Mouse (Mus musculus): ENCODE results near the gene Rnf26. TPM values are rescaled to one million over a fixed set of nuclear protein-coding genes. Genes with fewer than 3 reads are reported as not detected.
A peak's percentile ranks its signal among the peaks of the same experiment; 100 is the strongest.
"Not testable (repeated sequence)": the region's sequence is repeated elsewhere in the genome, so short reads cannot be mapped to it uniquely, and the experiment has no call there.

The Rnf26 gene
- polyA plus RNA-seq, 1 experiment from 2014 or later, result 32.9 TPM

GRCm38 (mm10) chr9:44124317-44124716 lies 11.0 kb upstream of the Rnf26 start:
- Histone ChIP-seq H3K36me3 (ENCODE audit: control insufficient read depth, insufficient read depth, low read length) (no peaks in the 10 kb centered on the region), H3K27ac (replicated peaks in 1 of 2; ENCODE audit: control insufficient read depth in 1 of 2, insufficient read depth in 1 of 2, low read depth in 2 of 2, low read length in 2 of 2) (no peak overlapping the region), H3K4me1 (ENCODE audit: control insufficient read depth in 2 of 2, insufficient read depth in 2 of 2, low read length in 2 of 2) (peaks cover 6 to 9% of the 10 kb centered on the region in 2 experiments), H3K9me3 (ENCODE audit: control insufficient read depth, low read length) (no peaks in the 10 kb centered on the region), H3K4me2 (ENCODE audit: low read length) (no peak overlapping the region), H3K9ac (ENCODE audit: low read length) (no peak overlapping the region), H3K4me3 (ENCODE audit: control insufficient read depth in 1 of 2, insufficient read depth in 1 of 2, low read depth in 1 of 2, low read length in 2 of 2) (no peak overlapping the region), H3K27me3 (ENCODE audit: control insufficient read depth, insufficient read depth, low read length) (no peaks in the 10 kb centered on the region)
- ATAC-seq (ENCODE audit: insufficient number of reproducible peaks, insufficient read depth, low FRiP score, low read depth), result no peak
- 63% methylated on average over 6 of the region's 6 CpGs for WGBS

GRCm38 (mm10) chr9:44119948-44120465 lies 6.7 kb upstream of the Rnf26 start:
- H3K27ac ChIP-seq (replicated peaks in 1 of 2; ENCODE audit: control insufficient read depth in 1 of 2, insufficient read depth in 1 of 2, low read depth in 2 of 2, low read length in 2 of 2), result no peak overlapping the region
- WGBS, result 70% methylated on average over 8 of the region's 8 CpGs
- no peaks in the 10 kb centered on the region for H3K36me3 ChIP-seq (ENCODE audit: control insufficient read depth, insufficient read depth, low read length)
- H3K27me3 ChIP-seq (ENCODE audit: control insufficient read depth, insufficient read depth, low read length), result no peaks in the 10 kb centered on the region
- H3K9me3 ChIP-seq (ENCODE audit: control insufficient read depth, low read length), result no peaks in the 10 kb centered on the region
- no peak overlapping the region for H3K9ac ChIP-seq (ENCODE audit: low read length)
- no peak overlapping the region for H3K4me3 ChIP-seq (ENCODE audit: control insufficient read depth in 1 of 2, insufficient read depth in 1 of 2, low read depth in 1 of 2, low read length in 2 of 2)
- no peak for ATAC-seq (ENCODE audit: insufficient number of reproducible peaks, insufficient read depth, low FRiP score, low read depth)
- H3K4me1 ChIP-seq (ENCODE audit: control insufficient read depth in 2 of 2, insufficient read depth in 2 of 2, low read length in 2 of 2), result no peaks in the 10 kb centered on the region
- no peak overlapping the region for H3K4me2 ChIP-seq (ENCODE audit: low read length)

GRCm38 (mm10) chr9:44119011-44119410 lies 5.7 kb upstream of the Rnf26 start:
- no peaks in the 10 kb centered on the region for H3K4me1 ChIP-seq (ENCODE audit: control insufficient read depth in 2 of 2, insufficient read depth in 2 of 2, low read length in 2 of 2)
- no peak for ATAC-seq (ENCODE audit: insufficient number of reproducible peaks, insufficient read depth, low FRiP score, low read depth)
- no peak overlapping the region for H3K4me3 ChIP-seq (ENCODE audit: control insufficient read depth in 1 of 2, insufficient read depth in 1 of 2, low read depth in 1 of 2, low read length in 2 of 2)
- H3K27me3 ChIP-seq (ENCODE audit: control insufficient read depth, insufficient read depth, low read length), result no peaks in the 10 kb centered on the region
- H3K36me3 ChIP-seq (ENCODE audit: control insufficient read depth, insufficient read depth, low read length), result no peaks in the 10 kb centered on the region
- H3K4me2 ChIP-seq (ENCODE audit: low read length), result no peak overlapping the region
- no peak overlapping the region for H3K9ac ChIP-seq (ENCODE audit: low read length)
- 48% methylated on average over 5 of the region's 5 CpGs for WGBS
- H3K27ac ChIP-seq (replicated peaks in 1 of 2; ENCODE audit: control insufficient read depth in 1 of 2, insufficient read depth in 1 of 2, low read depth in 2 of 2, low read length in 2 of 2), result no peak overlapping the region
- H3K9me3 ChIP-seq (ENCODE audit: control insufficient read depth, low read length), result no peaks in the 10 kb centered on the region

GRCm38 (mm10) chr9:44116182-44116581 lies 2.9 kb upstream of the Rnf26 start:
- 85% methylated on average over 4 of the region's 4 CpGs for WGBS
- H3K27ac ChIP-seq (replicated peaks in 1 of 2; ENCODE audit: control insufficient read depth in 1 of 2, insufficient read depth in 1 of 2, low read depth in 2 of 2, low read length in 2 of 2), result no peak overlapping the region
- no peak overlapping the region for H3K4me3 ChIP-seq (ENCODE audit: control insufficient read depth in 1 of 2, insufficient read depth in 1 of 2, low read depth in 1 of 2, low read length in 2 of 2)
- no peaks in the 10 kb centered on the region for H3K27me3 ChIP-seq (ENCODE audit: control insufficient read depth, insufficient read depth, low read length)
- no peak overlapping the region for H3K4me2 ChIP-seq (ENCODE audit: low read length)
- peaks cover 0 to 2% of the 10 kb centered on the region in 2 experiments; a peak in 1 of 4 replicates for H3K4me1 ChIP-seq (ENCODE audit: control insufficient read depth in 2 of 2, insufficient read depth in 2 of 2, low read length in 2 of 2)
- H3K9ac ChIP-seq (ENCODE audit: low read length), result no peak overlapping the region
- no peaks in the 10 kb centered on the region for H3K9me3 ChIP-seq (ENCODE audit: control insufficient read depth, low read length)
- no peak for ATAC-seq (ENCODE audit: insufficient number of reproducible peaks, insufficient read depth, low FRiP score, low read depth)
- H3K36me3 ChIP-seq (ENCODE audit: control insufficient read depth, insufficient read depth, low read length), result no peaks in the 10 kb centered on the region

GRCm38 (mm10) chr9:44115599-44115998 lies 2.3 kb upstream of the Rnf26 start:
- no peaks in the 10 kb centered on the region for H3K9me3 ChIP-seq (ENCODE audit: control insufficient read depth, low read length)
- no peaks in the 10 kb centered on the region for H3K27me3 ChIP-seq (ENCODE audit: control insufficient read depth, insufficient read depth, low read length)
- H3K4me2 ChIP-seq (ENCODE audit: low read length), result no peak overlapping the region
- H3K4me3 ChIP-seq (ENCODE audit: control insufficient read depth in 1 of 2, insufficient read depth in 1 of 2, low read depth in 1 of 2, low read length in 2 of 2), result no peak overlapping the region
- no peak overlapping the region for H3K27ac ChIP-seq (replicated peaks in 1 of 2; ENCODE audit: control insufficient read depth in 1 of 2, insufficient read depth in 1 of 2, low read depth in 2 of 2, low read length in 2 of 2)
- no peak for ATAC-seq (ENCODE audit: insufficient number of reproducible peaks, insufficient read depth, low FRiP score, low read depth)
- H3K9ac ChIP-seq (ENCODE audit: low read length), result no peak overlapping the region
- H3K36me3 ChIP-seq (ENCODE audit: control insufficient read depth, insufficient read depth, low read length), result no peaks in the 10 kb centered on the region
- peaks cover 1 to 2% of the 10 kb centered on the region in 2 experiments; a peak in 3 of 4 replicates for H3K4me1 ChIP-seq (ENCODE audit: control insufficient read depth in 2 of 2, insufficient read depth in 2 of 2, low read length in 2 of 2)
- 88% methylated on average over 9 of the region's 9 CpGs for WGBS

GRCm38 (mm10) chr9:44114453-44114852 lies 1.1 kb upstream of the Rnf26 start:
- WGBS, result 79% methylated on average over 2 of the region's 2 CpGs
- H3K4me1 ChIP-seq (ENCODE audit: control insufficient read depth in 2 of 2, insufficient read depth in 2 of 2, low read length in 2 of 2), result peaks cover 6 to 13% of the 10 kb centered on the region in 2 experiments; a peak in 3 of 4 replicates
- no peak overlapping the region for H3K4me2 ChIP-seq (ENCODE audit: low read length)
- ATAC-seq (ENCODE audit: insufficient number of reproducible peaks, insufficient read depth, low FRiP score, low read depth), result no peak
- no peak overlapping the region for H3K4me3 ChIP-seq (ENCODE audit: control insufficient read depth in 1 of 2, insufficient read depth in 1 of 2, low read depth in 1 of 2, low read length in 2 of 2)
- H3K27me3 ChIP-seq (ENCODE audit: control insufficient read depth, insufficient read depth, low read length), result no peaks in the 10 kb centered on the region
- no peak overlapping the region for H3K9ac ChIP-seq (ENCODE audit: low read length)
- no peak overlapping the region for H3K27ac ChIP-seq (replicated peaks in 1 of 2; ENCODE audit: control insufficient read depth in 1 of 2, insufficient read depth in 1 of 2, low read depth in 2 of 2, low read length in 2 of 2)
- peaks cover 5% of the 10 kb centered on the region for H3K36me3 ChIP-seq (ENCODE audit: control insufficient read depth, insufficient read depth, low read length)
- no peaks in the 10 kb centered on the region for H3K9me3 ChIP-seq (ENCODE audit: control insufficient read depth, low read length)

GRCm38 (mm10) chr9:44111909-44112308 lies 1.4 kb downstream of the Rnf26 start:
- H3K27ac ChIP-seq (replicated peaks in 1 of 2; ENCODE audit: control insufficient read depth in 1 of 2, insufficient read depth in 1 of 2, low read depth in 2 of 2, low read length in 2 of 2); H3K9ac ChIP-seq (ENCODE audit: low read length); ATAC-seq (ENCODE audit: insufficient number of reproducible peaks, insufficient read depth, low FRiP score, low read depth); H3K9me3 ChIP-seq (ENCODE audit: control insufficient read depth, low read length); H3K27me3 ChIP-seq (ENCODE audit: control insufficient read depth, insufficient read depth, low read length): not testable (repeated sequence)
- 68% methylated on average over 9 of the region's 12 CpGs for WGBS
- H3K4me3 ChIP-seq (ENCODE audit: control insufficient read depth in 1 of 2, insufficient read depth in 1 of 2, low read depth in 1 of 2, low read length in 2 of 2), result peak overlapping the region; percentile 17 to 86; a peak in 3 of 4 replicates
- peaks cover 20 to 38% of the 10 kb centered on the region in 2 experiments for H3K4me1 ChIP-seq (ENCODE audit: control insufficient read depth in 2 of 2, insufficient read depth in 2 of 2, low read length in 2 of 2)
- H3K4me2 ChIP-seq (ENCODE audit: low read length), result peak overlapping the region; percentile 59
- H3K36me3 ChIP-seq (ENCODE audit: control insufficient read depth, insufficient read depth, low read length), result peaks cover 18% of the 10 kb centered on the region
